Mouse (Mus musculus) limb, embryonic 14.5 days (tissue): ENCODE results near the gene Nmnat3. TPM values are rescaled to one million over a fixed set of nuclear protein-coding genes. Genes with fewer than 3 reads are reported as not detected.

Source experiments
- ATAC-seq: fragments of 200-750 bp; cut with Nextera tagmentation; 2 replicates; pipeline ENCODE4 v1.8.0; 2017; ENCODE audit warnings: low read depth, moderate number of reproducible peaks, moderate TSS enrichment; ENCODE audit not compliant: low FRiP score
- DNase-seq: peaks from one replicate; pipeline ENCODE4 v3.0.0-alpha.2; 2015; ENCODE audit warnings: low spot score
- H3K27ac ChIP-seq: fragments of 300-500 bp; sonication (generic); replicated peaks from 2 replicates; pipeline ENCODE4 v1.5.1; 2014; ENCODE audit warnings: low read depth, mild to moderate bottlenecking, low read length, moderate library complexity, mixed read lengths
- H3K27me3 ChIP-seq: fragments of 300-500 bp; sonication (generic); 2 replicates; pipeline ENCODE4 v1.6.1; 2014; ENCODE audit warnings: low read length, mixed read lengths; ENCODE audit not compliant: control insufficient read depth, insufficient read depth
- H3K36me3 ChIP-seq: fragments of 300-500 bp; sonication (generic); 2 replicates; pipeline ENCODE4 v1.6.1; 2014; ENCODE audit warnings: mild to moderate bottlenecking, low read length, moderate library complexity, mixed read lengths; ENCODE audit not compliant: control insufficient read depth, insufficient read depth
- H3K4me1 ChIP-seq: fragments of 300-500 bp; sonication (generic); 2 replicates; pipeline ENCODE4 v1.6.1; 2014; ENCODE audit warnings: antibody characterized with exemption, low read length, mixed read lengths; ENCODE audit not compliant: control insufficient read depth, insufficient read depth
- H3K4me2 ChIP-seq: fragments of 300-500 bp; sonication (generic); replicated peaks from 2 replicates; pipeline ENCODE4 v1.6.1; 2014; ENCODE audit warnings: low read depth, mild to moderate bottlenecking, low read length, moderate library complexity; ENCODE audit not compliant: severe bottlenecking
- H3K4me3 ChIP-seq: fragments of 300-500 bp; sonication (generic); replicated peaks from 2 replicates; pipeline ENCODE4 v1.5.1; 2014; ENCODE audit warnings: low read length
- H3K9ac ChIP-seq: fragments of 300-500 bp; sonication (generic); 2 replicates; pipeline ENCODE4 v1.6.1; 2014; ENCODE audit warnings: mild to moderate bottlenecking, low read depth, low read length, moderate library complexity; ENCODE audit not compliant: severe bottlenecking
- H3K9me3 ChIP-seq: fragments of 300-500 bp; sonication (generic); 2 replicates; pipeline ENCODE4 v1.6.1; 2016; ENCODE audit warnings: low read length; ENCODE audit not compliant: control insufficient read depth
- POLR2A ChIP-seq: fragments of 200-500 bp; IDR thresholded peaks from 2 replicates; pipeline ENCODE4 v1.8.0; 2012; ENCODE audit warnings: inconsistent platforms, mild to moderate bottlenecking, moderate library complexity, borderline replicate concordance; ENCODE audit not compliant: insufficient read depth, insufficient read length; ENCODE audit errors: extremely low read depth
- WGBS: fragments of 180-500 bp; shearing (Covaris S2); extraction: QIAGEN DNeasy Blood & Tissue Kit; methylation state at CpG from one replicate; pipeline ENCODE4 v1.1.7; 2014; 5-methylcytosine and 5-hydroxymethylcytosine counted together
- polyA plus RNA-seq, 2 experiments: library from polyadenylated mRNA; depleted of rRNA in 1 of 2; stranded (reverse) in 1 of 2; unstranded in 1 of 2; fragments of >200 nt; fragmentation: Nextera tagmentation in 1 of 2; extraction: Ambion mirVana in 1 of 2; gene quantifications; 2 replicates each; pipeline versions ENCODE4 v1.2.1 to v1.2.3; 2012 to 2014

Nmnat3 gene
- polyA plus RNA-seq, 2 experiments = 3.5 to 7.1 TPM

GRCm38 (mm10) chr9:98422656-98423055, 135.4 kb downstream of the Nmnat3 start, which contains the start of gene Rbp1:
Gene Rbp1 (plus strand): TSS chr9:98422961.
- H3K27ac ChIP-seq = no peak within 1 kb of the TSS
- H3K36me3 ChIP-seq = no peaks in the 10 kb centered on the region
- no peaks in the 10 kb centered on the region for H3K9me3 ChIP-seq
- DNase-seq (no peak), ATAC-seq (no peak)
- H3K4me1 ChIP-seq = peaks cover 14% of the 10 kb centered on the region
- H3K4me2 ChIP-seq = no peak within 1 kb of the TSS
- no peak for TF ChIP-seq POLR2A
- H3K27me3 ChIP-seq = no peaks in the 10 kb centered on the region
- H3K9ac ChIP-seq = no peak within 1 kb of the TSS
- WGBS = 89% methylated on average over 5 of the region's 5 CpGs
- no peak within 1 kb of the TSS for H3K4me3 ChIP-seq

GRCm38 (mm10) chr9:98423691-98424090, 136.5 kb downstream of the Nmnat3 start:
- H3K4me1 ChIP-seq = peaks cover 19% of the 10 kb centered on the region
- ATAC-seq = no peak
- no peak overlapping the region for H3K27ac ChIP-seq
- no peak for TF ChIP-seq POLR2A
- no peaks in the 10 kb centered on the region for H3K36me3 ChIP-seq
- H3K4me2 ChIP-seq = no peak overlapping the region; the same call in 1 of the 2 replicates
- DNase-seq = no peak
- no peaks in the 10 kb centered on the region for H3K9me3 ChIP-seq
- no peak overlapping the region for H3K9ac ChIP-seq
- H3K27me3 ChIP-seq = no peaks in the 10 kb centered on the region
- 6% methylated on average over 4 of the region's 4 CpGs for WGBS
- H3K4me3 ChIP-seq = no peak overlapping the region

GRCm38 (mm10) chr9:98424291-98424690, 137.1 kb downstream of the Nmnat3 start:
- H3K4me2 ChIP-seq = peak overlapping the region; percentile 79
- DNase-seq = no peak
- WGBS = 6% methylated on average over 8 of the region's 8 CpGs
- H3K9ac ChIP-seq = peak overlapping the region; percentile 74
- ATAC-seq = no peak
- no peaks in the 10 kb centered on the region for H3K36me3 ChIP-seq
- peaks cover 23% of the 10 kb centered on the region for H3K4me1 ChIP-seq
- no peaks in the 10 kb centered on the region for H3K27me3 ChIP-seq
- no peak overlapping the region for H3K27ac ChIP-seq
- H3K9me3 ChIP-seq = no peaks in the 10 kb centered on the region
- peak overlapping the region; percentile 60 for H3K4me3 ChIP-seq
- no peak for TF ChIP-seq POLR2A

- peak overlapping the region; percentile 79 for H3K4me2 ChIP-seq
- H3K9ac ChIP-seq = peak overlapping the region; percentile 74
- no peaks in the 10 kb centered on the region for H3K27me3 ChIP-seq
- no peaks in the 10 kb centered on the region for H3K36me3 ChIP-seq
- peaks cover 27% of the 10 kb centered on the region for H3K4me1 ChIP-seq
- ATAC-seq (peak; percentile 74), DNase-seq (peak; percentile 38)
- no peak for TF ChIP-seq POLR2A
- 0 out of 2 replicates have a peak overlapping the region, but pooled peaks have one; percentile 9 for H3K27ac ChIP-seq
- H3K4me3 ChIP-seq = peak overlapping the region; percentile 60
- no peaks in the 10 kb centered on the region for H3K9me3 ChIP-seq
- 1% methylated on average over 29 of the region's 42 CpGs for WGBS
Measured at GRCm38 (mm10) chr9:98424725-98425210, 137.5 kb downstream of the Nmnat3 start.

DNA sequence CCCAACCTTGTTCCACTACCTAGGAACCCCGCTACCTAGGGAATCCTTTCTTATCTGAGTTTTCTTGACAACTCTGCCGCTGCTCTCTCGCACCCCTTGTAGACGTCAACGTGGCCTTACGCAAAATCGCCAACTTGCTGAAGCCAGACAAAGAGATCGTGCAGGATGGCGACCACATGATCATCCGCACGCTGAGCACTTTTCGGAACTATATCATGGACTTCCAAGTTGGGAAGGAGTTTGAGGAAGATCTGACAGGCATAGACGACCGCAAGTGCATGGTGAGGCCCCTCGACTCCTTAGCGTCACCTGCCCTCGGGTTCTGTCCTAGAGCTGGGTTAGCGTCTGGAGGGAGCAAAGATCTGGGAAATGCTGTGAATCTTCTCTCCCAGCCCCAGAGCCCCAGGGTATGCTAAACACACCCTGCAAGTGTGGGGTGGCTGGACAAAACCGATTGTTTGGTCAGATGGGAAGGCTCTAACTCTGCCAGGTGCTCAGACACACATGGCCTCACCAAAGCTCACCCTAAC, 138.2 kb downstream of the Nmnat3 start:
- Histone ChIP-seq H3K4me3 (peak overlapping the region; percentile 60), H3K4me1 (peaks cover 33% of the 10 kb centered on the region), H3K4me2 (peak overlapping the region; percentile 79), H3K9me3 (no peaks in the 10 kb centered on the region), H3K27ac (no peak overlapping the region), H3K27me3 (no peaks in the 10 kb centered on the region), H3K9ac (peak overlapping the region; percentile 74), H3K36me3 (no peaks in the 10 kb centered on the region)
- DNase-seq = no peak
- WGBS = 11% methylated on average over 19 of the region's 19 CpGs
- 0 out of 2 replicates have a peak, but pooled peaks have one; percentile 4 for ATAC-seq
- TF ChIP-seq POLR2A = no peak
